Mouse (Mus musculus) kidney, embryonic 15.5 days (tissue): Measurements from ENCODE around the gene Dusp21. TPM values are rescaled to one million over a fixed set of nuclear protein-coding genes. Genes with fewer than 3 reads are reported as not detected.

ENCODE experiments used
- ATAC-seq: fragments of 200-750 bp; cut with Nextera tagmentation; replicated peaks from 2 replicates; pipeline ENCODE4 v1.8.0; 2017; ENCODE audit warnings: moderate TSS enrichment; ENCODE audit not compliant: low FRiP score
- H3K27ac ChIP-seq: fragments of 300-500 bp; sonication (generic); 2 replicates; pipeline ENCODE4 v1.5.1; 2015; ENCODE audit warnings: mild to moderate bottlenecking, inconsistent platforms
- H3K27me3 ChIP-seq: fragments of 300-500 bp; sonication (generic); 2 replicates; pipeline ENCODE4 v1.6.1; 2015; ENCODE audit warnings: inconsistent platforms
- H3K36me3 ChIP-seq: fragments of 300-500 bp; sonication (generic); 2 replicates; pipeline ENCODE4 v1.6.1; 2015; ENCODE audit warnings: inconsistent platforms
- H3K4me1 ChIP-seq: fragments of 300-500 bp; sonication (generic); 2 replicates; pipeline ENCODE4 v1.6.1; 2015; ENCODE audit warnings: inconsistent platforms
- H3K4me2 ChIP-seq: fragments of 300-500 bp; sonication (generic); 2 replicates; pipeline ENCODE4 v1.6.1; 2015; ENCODE audit warnings: moderate library complexity, mild to moderate bottlenecking, inconsistent platforms
- H3K4me3 ChIP-seq: fragments of 300-500 bp; sonication (generic); replicated peaks from 2 replicates; pipeline ENCODE4 v1.5.1; 2015; ENCODE audit warnings: mild to moderate bottlenecking, inconsistent platforms
- H3K9ac ChIP-seq: fragments of 300-500 bp; sonication (generic); 2 replicates; pipeline ENCODE4 v1.6.1; 2015; ENCODE audit warnings: mild to moderate bottlenecking, inconsistent platforms
- H3K9me3 ChIP-seq: fragments of 300-500 bp; sonication (generic); replicated peaks from 2 replicates; pipeline ENCODE4 v1.6.1; 2016; ENCODE audit warnings: inconsistent platforms
- WGBS: fragments of 180-500 bp; shearing (Covaris S2); methylation state at CpG from one replicate; pipeline ENCODE4 v1.1.7; 2015; ENCODE audit warnings: mixed read lengths; 5-methylcytosine and 5-hydroxymethylcytosine counted together
- polyA plus RNA-seq: library from polyadenylated mRNA; unstranded; fragments of >200 nt; fragmentation: Nextera tagmentation; extraction: Ambion mirVana; gene quantifications from 2 replicates; pipeline ENCODE4 v1.2.1, GENCODE M21; 2015

Gene Dusp21
- not detected in 2 replicates for polyA plus RNA-seq

- 83% methylated on average over 1 of the region's 1 CpGs for WGBS
Observed at GRCm38 (mm10) chrX:18145557-18145956, at the start of gene Dusp21. Gene Dusp21, plus strand, starts transcription at chrX:18145857.

GRCm38 (mm10) chrX:18160734-18161442 lies 15.2 kb downstream of the Dusp21 start:
- Histone ChIP-seq H3K27ac (no peak overlapping the region), H3K4me3 (peak overlapping the region; percentile 81; the same call in 1 of the 2 replicates), H3K9me3 (no peaks in the 10 kb centered on the region), H3K4me1 (no peaks in the 10 kb centered on the region), H3K9ac (no peak overlapping the region), H3K36me3 (no peaks in the 10 kb centered on the region), H3K27me3 (no peaks in the 10 kb centered on the region), H3K4me2 (peak overlapping the region; percentile 75)
- no peak for ATAC-seq
- 68% methylated on average over 4 of the region's 4 CpGs for WGBS

More at GRCm38 (mm10) chrX:18145557-18145956, at the start of gene Dusp21:
- Histone ChIP-seq H3K27me3 (no peaks in the 10 kb centered on the region), H3K4me1 (no peaks in the 10 kb centered on the region), H3K9ac (no peak within 1 kb of the TSS), H3K27ac (no peak within 1 kb of the TSS), H3K4me2 (no peak within 1 kb of the TSS), H3K36me3 (no peaks in the 10 kb centered on the region), H3K9me3 (no peaks in the 10 kb centered on the region), H3K4me3 (no peak within 1 kb of the TSS)
- ATAC-seq, result no peak

DNA sequence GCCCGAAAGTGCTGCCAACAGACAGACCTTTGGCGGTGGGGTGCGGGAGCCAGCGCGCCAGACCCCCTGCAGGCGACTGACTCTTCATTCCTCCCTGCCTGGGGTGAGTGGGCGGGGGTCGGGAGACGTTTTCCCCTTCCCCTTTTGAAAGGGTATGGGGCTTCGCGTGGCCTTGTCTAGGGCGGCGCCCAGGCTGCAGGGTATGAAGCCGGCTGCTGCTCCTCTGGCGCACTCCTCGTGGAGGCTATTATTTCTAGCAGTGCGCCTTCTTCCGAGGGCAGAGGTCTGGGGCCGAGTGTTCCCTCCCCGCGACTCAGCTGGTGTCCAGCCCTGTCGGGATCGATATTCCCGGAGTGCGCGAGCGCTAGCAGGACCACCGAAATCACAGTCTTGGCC lies 16.1 kb downstream of the Dusp21 start:
- Histone ChIP-seq H3K4me2 (peak overlapping the region; percentile 75), H3K9me3 (no peaks in the 10 kb centered on the region), H3K27me3 (no peaks in the 10 kb centered on the region), H3K4me3 (peak overlapping the region; percentile 81), H3K27ac (peak overlapping the region; percentile 91), H3K36me3 (no peaks in the 10 kb centered on the region), H3K9ac (peak overlapping the region; percentile 66), H3K4me1 (no peaks in the 10 kb centered on the region)
- peak; percentile 77 for ATAC-seq
- WGBS, result under 1% methylated on average over 28 of the region's 28 CpGs

GRCm38 (mm10) chrX:18162192-18162857 lies 16.7 kb downstream of the Dusp21 start, which contains the start of gene Kdm6a:
Gene Kdm6a, plus strand, starts transcription at chrX:18162575.
- no peaks in the 10 kb centered on the region for H3K4me1 ChIP-seq
- peak within 1 kb of the TSS; percentile 85 for H3K9ac ChIP-seq
- no peaks in the 10 kb centered on the region for H3K9me3 ChIP-seq
- WGBS, result under 1% methylated on average over 50 of the region's 50 CpGs
- H3K36me3 ChIP-seq, result no peaks in the 10 kb centered on the region
- H3K4me2 ChIP-seq, result peak within 1 kb of the TSS; percentile 75
- H3K27me3 ChIP-seq, result no peaks in the 10 kb centered on the region
- peak within 1 kb of the TSS; percentile 98 for H3K27ac ChIP-seq
- peak within 1 kb of the TSS; percentile 81 for H3K4me3 ChIP-seq
- peak; percentile 99 for ATAC-seq

DNA sequence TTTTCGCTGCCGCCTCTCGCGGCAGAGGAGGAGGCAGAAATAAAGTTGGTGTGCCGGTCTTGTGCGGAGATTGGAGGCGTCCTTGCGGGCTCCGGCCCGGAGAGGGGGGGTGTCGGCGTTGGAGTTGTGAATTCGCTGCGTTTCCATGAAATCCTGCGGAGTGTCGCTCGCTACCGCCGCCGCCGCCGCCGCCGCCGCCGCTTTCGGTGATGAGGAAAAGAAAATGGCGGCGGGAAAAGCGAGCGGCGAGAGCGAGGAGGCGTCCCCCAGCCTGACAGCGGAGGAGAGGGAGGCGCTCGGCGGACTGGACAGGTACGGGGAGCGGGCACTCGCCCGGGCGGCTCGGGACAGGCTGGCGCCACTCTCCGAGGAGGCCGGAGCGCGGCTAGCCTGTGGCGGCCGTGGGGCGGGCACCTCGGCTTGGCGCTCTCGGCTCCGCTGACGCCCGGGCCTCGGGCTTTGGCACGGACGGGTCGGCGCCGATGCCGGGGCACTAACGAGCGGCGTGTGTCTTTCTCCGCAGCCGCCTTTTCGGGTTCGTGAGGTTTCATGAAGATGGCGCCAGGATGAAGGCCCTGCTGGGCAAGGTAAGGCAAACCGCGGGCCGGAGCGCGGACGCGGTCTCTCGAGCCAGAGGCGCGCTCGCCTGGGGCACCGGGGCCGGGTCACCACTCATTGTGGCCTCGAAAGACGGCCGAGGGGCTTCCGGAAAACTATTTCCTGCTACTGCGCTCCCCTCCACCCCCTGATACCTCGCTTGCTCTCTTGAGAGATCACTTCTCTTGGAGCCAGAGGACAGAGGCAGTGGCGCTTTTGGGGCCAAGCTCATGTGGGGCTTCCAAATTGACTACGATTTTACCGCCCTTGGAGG lies 17.4 kb downstream of the Dusp21 start:
- H3K9ac ChIP-seq, result peak overlapping the region; percentile 85
- WGBS, result 0% methylated on average over 79 of the region's 95 CpGs
- peak overlapping the region; percentile 81 for H3K4me3 ChIP-seq
- peak overlapping the region; percentile 98 for H3K27ac ChIP-seq
- no peaks in the 10 kb centered on the region for H3K9me3 ChIP-seq
- peak overlapping the region; percentile 53 for H3K4me2 ChIP-seq
- peak; percentile 53 for ATAC-seq
- H3K27me3 ChIP-seq, result no peaks in the 10 kb centered on the region
- no peaks in the 10 kb centered on the region for H3K4me1 ChIP-seq
- H3K36me3 ChIP-seq, result no peaks in the 10 kb centered on the region

DNA sequence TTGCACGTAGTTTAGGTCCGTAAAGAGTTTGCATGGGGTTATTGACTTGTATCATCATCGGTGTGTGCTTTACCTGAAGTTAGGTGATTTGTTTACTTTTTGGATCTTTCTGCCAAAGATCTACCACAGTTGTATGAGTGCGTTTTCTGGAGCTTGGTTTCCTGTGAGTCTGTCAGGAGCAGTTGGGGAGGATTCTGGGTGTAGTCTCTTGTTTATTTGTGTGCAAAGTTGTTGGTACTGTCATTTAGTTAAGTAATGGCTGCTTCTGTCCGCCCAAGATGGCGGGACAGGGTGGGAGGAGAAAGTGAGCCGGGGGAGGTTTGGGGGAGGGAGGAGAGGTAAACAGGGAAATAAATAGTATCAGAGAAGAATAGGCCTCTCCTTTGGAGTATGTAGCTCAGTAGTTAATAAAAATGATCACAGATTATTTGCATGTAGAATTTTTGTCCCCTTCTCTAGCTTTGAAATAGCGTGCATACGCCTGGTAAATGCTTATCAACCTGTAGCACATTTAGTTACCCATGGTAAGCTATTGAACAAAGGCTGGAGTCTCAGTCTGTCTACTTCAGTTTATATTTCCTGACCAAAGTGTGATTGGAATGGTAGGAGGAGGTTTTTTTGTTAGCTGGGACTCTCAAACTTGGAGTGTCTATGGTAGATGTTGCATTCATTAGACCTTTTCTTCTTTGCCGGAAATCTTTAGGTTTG lies 18.4 kb downstream of the Dusp21 start:
- peak overlapping the region; percentile 85 for H3K9ac ChIP-seq
- peak overlapping the region; percentile 98 for H3K27ac ChIP-seq
- no peaks in the 10 kb centered on the region for H3K9me3 ChIP-seq
- no peak for ATAC-seq
- peak overlapping the region; percentile 81 for H3K4me3 ChIP-seq
- H3K4me2 ChIP-seq, result peak overlapping the region; percentile 53
- no peaks in the 10 kb centered on the region for H3K36me3 ChIP-seq
- 3% methylated on average over 10 of the region's 10 CpGs for WGBS
- no peaks in the 10 kb centered on the region for H3K4me1 ChIP-seq
- no peaks in the 10 kb centered on the region for H3K27me3 ChIP-seq

DNA sequence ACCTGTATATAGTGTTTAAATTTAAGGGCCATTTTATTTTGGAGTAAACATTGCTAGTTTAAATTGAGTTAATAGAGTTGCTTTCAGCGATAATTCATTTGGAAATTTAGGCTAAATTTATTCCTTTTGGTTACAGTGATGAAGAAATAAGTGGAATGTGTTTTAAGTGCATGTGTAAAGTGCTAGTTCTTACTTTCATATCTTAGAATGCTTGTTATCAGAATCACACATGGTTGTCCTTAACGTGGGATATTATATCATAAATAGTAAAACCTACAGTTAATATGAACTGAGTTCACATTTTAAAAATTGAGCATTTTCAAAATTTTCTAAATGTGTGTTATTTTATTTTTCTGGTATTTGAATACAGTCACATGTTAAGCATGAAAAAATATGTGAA lies 19.5 kb downstream of the Dusp21 start:
- H3K36me3 ChIP-seq, result no peaks in the 10 kb centered on the region
- H3K9ac ChIP-seq, result no peak overlapping the region
- H3K27ac ChIP-seq, result no peak overlapping the region
- 67% methylated on average over 2 of the region's 2 CpGs for WGBS
- H3K9me3 ChIP-seq, result no peaks in the 10 kb centered on the region
- no peaks in the 10 kb centered on the region for H3K4me1 ChIP-seq
- H3K4me2 ChIP-seq, result 0 out of 2 replicates have a peak overlapping the region, but pooled peaks have one; percentile 53
- ATAC-seq, result no peak
- no peak overlapping the region for H3K4me3 ChIP-seq
- H3K27me3 ChIP-seq, result no peaks in the 10 kb centered on the region

GRCm38 (mm10) chrX:18166961-18167360 lies 21.3 kb downstream of the Dusp21 start:
- Histone ChIP-seq H3K27ac (no peak overlapping the region), H3K4me2 (no peak overlapping the region), H3K4me3 (no peak overlapping the region), H3K27me3 (no peaks in the 10 kb centered on the region), H3K36me3 (no peaks in the 10 kb centered on the region), H3K4me1 (no peaks in the 10 kb centered on the region), H3K9me3 (no peaks in the 10 kb centered on the region), H3K9ac (no peak overlapping the region)
- 84% methylated on average over 3 of the region's 3 CpGs for WGBS
- no peak for ATAC-seq

GRCm38 (mm10) chrX:18168940-18169339 lies 23.3 kb downstream of the Dusp21 start:
- no peaks in the 10 kb centered on the region for H3K36me3 ChIP-seq
- H3K27ac ChIP-seq, result no peak overlapping the region
- no peaks in the 10 kb centered on the region for H3K27me3 ChIP-seq
- 94% methylated on average over 1 of the region's 1 CpGs for WGBS
- H3K9ac ChIP-seq, result no peak overlapping the region
- no peak for ATAC-seq
- H3K4me1 ChIP-seq, result no peaks in the 10 kb centered on the region
- H3K4me2 ChIP-seq, result no peak overlapping the region
- no peak overlapping the region for H3K4me3 ChIP-seq
- H3K9me3 ChIP-seq, result no peaks in the 10 kb centered on the region

DNA sequence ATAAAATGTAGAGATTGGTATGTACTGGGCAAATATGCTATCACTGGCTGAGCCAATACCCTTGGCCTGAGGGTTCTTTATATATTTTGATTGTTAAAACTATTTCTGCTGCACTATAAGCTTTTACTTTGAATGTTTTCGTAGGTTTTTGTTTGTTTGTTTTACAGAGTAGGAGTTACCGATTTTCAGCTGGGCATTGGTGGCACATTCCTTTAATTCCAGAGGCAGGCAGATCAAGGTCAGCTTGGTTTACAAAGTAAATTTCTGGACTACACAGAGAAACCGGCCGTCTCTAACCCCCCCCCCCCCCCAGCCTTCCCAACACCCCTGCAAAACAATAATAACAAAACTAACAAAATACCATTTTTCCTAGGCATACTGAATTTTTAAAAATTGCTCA lies 29.2 kb downstream of the Dusp21 start:
- H3K36me3 ChIP-seq, result no peaks in the 10 kb centered on the region
- H3K4me2 ChIP-seq, result no peak overlapping the region
- H3K27me3 ChIP-seq, result no peaks in the 10 kb centered on the region
- H3K4me3 ChIP-seq, result no peak overlapping the region
- no peak overlapping the region for H3K27ac ChIP-seq
- no peak for ATAC-seq
- no peaks in the 10 kb centered on the region; the same call in 1 of the 2 replicates for H3K4me1 ChIP-seq
- H3K9me3 ChIP-seq, result no peaks in the 10 kb centered on the region
- 26% methylated on average over 4 of the region's 4 CpGs for WGBS
- H3K9ac ChIP-seq, result no peak overlapping the region

- ATAC-seq, result no peak
- H3K4me1 ChIP-seq, result no peaks in the 10 kb centered on the region; the same call in 1 of the 2 replicates
- H3K9ac ChIP-seq, result no peak overlapping the region
- H3K4me3 ChIP-seq, result no peak overlapping the region
- no peak overlapping the region for H3K27ac ChIP-seq
- H3K27me3 ChIP-seq, result no peaks in the 10 kb centered on the region
- H3K9me3 ChIP-seq, result no peaks in the 10 kb centered on the region
- H3K4me2 ChIP-seq, result no peak overlapping the region
- H3K36me3 ChIP-seq, result no peaks in the 10 kb centered on the region
- 85% methylated on average over 4 of the region's 4 CpGs for WGBS
Observed at GRCm38 (mm10) chrX:18177803-18178202, 32.1 kb downstream of the Dusp21 start.
